Mouse (Mus musculus): ENCODE results near the gene Gm36864.
"Not testable (repeated sequence)": the region's sequence is repeated elsewhere in the genome, so short reads cannot be mapped to it uniquely, and the experiment has no call there.

Gene Gm36864

DNA sequence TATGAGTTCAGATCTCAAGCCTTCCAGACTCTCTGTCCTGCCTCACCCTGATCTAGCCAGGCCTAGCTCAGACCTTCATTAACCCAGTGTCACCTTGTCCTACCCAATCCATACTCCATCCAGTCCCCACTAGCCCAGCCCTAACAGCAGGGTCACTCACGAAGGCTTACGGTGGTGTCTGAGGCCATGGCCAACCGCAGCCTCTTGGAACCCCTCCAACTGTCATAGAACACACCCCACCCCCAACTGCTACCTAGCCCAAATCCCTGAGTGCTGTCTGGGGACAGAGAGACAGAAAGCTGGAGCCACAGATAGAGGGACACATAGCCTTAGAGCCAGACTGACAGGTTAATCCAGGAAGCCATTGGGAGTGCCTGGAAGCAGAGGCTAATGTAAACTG is at the start of gene Gm36864:
Gm36864 (plus strand) TSS at position 269 of the 400 bp plus-strand sequence.
- no peak for DNase-seq (ENCODE audit: low spot score in 2 of 2)

DNA sequence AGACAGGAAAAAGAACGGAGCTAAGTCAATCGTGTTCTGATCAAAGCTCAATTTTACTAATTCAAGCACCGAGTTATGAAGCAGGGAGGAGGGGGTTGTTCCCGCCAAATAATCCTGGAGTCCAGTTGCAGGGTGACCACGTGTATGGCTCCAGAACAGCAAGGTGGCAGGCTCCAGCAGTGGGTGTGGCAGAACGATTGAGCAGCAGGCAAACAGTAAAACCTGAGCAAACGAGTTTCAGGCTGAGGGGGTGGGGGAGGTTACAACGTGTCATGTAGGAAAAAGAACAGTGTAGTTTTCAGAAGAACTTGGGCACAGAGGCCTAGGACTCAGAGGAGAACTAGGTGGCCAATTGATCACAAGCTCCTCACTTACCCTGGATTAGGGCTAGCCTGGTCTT is 49.5 kb upstream of the Gm36864 start:
- DNase-seq (ENCODE audit: low spot score in 2 of 2), result not testable (repeated sequence)

DNA sequence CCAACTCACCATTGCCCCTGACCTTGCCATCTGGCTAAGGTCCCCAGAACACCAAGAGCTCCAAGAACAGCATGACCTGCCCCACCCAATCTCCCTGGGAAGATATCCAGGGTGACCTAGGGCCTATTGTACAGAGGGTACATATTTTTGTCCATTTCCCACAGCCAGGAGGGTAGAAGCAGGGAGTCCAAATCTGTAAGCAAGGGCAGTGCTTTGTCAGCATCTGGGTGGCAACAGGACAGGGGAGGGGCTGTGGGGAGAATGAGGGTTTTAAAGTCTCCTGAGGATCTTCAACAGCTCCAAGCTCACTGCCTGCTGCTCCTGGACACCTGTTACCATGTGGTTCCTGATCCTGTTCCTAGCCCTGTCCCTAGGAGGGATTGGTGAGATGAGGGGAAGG is 48.0 kb upstream of the Gm36864 start, which contains the start of gene Klk1b24:
Klk1b24 (plus strand) TSS at position 301 of the 400 bp plus-strand sequence.
- not testable (repeated sequence) for DNase-seq (ENCODE audit: low spot score in 2 of 2)

DNA sequence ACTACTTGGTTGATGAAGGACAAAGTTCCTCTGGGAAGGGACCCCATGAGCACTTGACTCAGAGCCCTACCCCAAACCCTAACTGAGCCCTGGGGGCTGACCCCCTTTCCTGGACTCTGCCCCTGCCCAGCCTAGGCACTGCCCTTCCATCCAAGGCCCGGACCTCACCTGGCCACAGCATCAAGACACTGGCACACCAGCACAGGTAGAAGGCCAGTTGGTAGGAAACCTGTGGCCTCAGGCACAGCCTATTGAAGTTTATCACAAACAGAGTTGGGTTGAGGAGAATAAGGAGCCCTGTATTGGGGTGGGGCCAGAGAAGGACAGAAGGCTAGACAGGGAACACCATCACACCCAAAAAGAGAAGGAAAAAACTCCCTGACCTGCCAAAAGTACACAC is 42.5 kb upstream of the Gm36864 start:
- not testable (repeated sequence) for DNase-seq (ENCODE audit: low spot score in 2 of 2)

DNA sequence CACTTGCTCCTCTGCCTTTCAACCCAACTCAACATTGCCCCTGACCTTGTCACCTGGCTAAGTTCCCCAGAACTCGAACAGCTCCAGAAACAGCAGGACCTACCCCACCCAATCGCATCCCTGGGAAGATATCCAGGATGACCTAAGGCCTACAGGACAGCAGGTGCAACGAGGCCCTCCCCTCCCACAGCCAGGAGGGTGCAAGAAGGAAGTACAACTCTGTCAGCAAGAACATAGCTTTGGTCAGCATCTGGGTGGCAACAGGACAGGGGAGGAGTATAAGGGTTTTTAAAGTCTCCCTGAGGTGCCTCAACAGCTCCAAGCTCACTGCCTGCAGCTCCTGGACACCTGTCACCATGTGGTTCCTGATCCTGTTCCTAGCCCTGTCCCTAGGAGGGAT is 38.1 kb upstream of the Gm36864 start, which contains the start of gene Klk1b3:
Klk1b3 (plus strand) TSS at position 301 of the 400 bp plus-strand sequence.
- no peak for DNase-seq (ENCODE audit: low spot score in 2 of 2)

DNA sequence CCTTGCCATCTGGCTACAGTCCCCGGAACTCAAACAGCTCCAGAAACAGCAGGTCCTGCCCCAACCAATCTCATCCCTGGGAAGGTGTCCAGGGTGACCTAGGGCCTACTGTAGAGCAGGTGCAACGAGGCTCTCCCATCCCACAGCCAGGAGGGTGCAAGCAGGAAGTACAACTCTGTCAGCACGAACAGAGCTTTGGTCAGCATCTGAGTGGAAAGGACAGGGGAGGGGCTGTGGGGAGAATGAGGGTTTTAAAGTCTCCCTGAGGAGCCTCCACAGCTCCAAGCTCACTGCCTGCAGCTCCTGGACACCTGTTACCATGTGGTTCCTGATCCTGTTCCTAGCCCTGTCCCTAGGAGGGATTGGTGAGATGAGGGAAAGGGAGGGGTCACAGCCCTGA is 28.8 kb upstream of the Gm36864 start, which contains the start of gene Klk1b4:
Klk1b4 (plus strand) TSS at position 301 of the 400 bp plus-strand sequence.
- not testable (repeated sequence) for DNase-seq (ENCODE audit: low spot score in 2 of 2)

DNA sequence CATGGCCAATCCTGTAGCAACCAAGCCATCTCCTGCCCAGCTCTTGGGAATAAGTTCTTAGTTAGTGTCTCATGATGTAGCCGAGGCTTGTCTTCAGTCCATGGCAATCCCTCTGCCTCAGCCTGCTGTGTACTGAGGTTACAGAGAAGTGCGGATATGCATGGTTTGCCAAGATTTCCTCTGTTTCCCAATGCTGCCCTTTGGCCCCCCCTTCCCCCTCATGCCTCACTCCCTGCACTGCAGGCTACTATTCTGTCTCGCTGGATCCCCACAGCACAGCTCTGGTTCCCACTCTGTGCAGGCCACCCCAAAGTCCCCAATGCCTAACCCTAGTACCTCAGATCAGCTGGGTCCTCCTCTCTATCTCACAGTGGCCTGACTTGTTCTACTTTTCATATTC is 27.7 kb upstream of the Gm36864 start:
- no peak for DNase-seq (ENCODE audit: low spot score in 2 of 2)

DNA sequence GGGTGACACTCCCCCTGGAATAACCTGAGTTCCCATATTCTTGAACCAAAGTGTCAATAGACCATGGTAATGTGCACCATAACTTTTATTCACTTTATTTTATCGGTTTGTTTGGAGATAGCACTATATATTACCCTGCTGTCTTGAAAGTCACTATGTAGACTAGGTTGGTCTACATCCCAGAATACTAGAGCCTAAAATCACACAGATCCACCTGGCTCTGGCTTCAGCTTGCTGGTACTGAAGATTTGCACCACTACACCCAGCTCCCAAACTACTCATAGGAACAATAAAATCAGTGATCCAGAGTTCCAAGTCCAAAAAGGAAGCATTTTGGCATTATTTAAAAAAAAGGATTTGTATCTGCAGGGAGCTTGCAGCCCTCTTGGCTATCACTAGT is 20.3 kb upstream of the Gm36864 start, which contains the start of gene Klk1b5:
Klk1b5 (plus strand) TSS at position 301 of the 400 bp plus-strand sequence.
- DNase-seq (ENCODE audit: low spot score in 2 of 2), result no peak

DNA sequence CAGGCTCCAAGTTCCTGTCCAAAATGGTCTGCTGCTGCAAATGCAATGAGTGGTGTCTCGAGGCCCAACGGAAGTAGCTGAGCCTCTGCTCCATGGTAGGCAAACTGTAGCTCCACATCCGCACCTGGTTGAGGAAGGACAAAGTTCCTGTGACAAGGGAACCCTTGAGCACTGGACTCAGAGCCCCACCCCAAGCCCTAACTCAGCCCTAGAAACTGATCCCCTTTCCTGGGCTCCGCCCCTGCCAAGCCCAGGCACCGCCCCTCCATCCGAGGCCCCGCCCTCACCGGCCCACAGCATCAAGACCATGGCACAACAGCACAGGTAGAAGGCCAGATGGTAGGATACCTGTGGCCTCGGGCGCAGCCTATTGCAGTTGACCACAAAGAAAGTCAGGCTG is 14.4 kb upstream of the Gm36864 start:
- DNase-seq (ENCODE audit: low spot score in 2 of 2), result not testable (repeated sequence)

DNA sequence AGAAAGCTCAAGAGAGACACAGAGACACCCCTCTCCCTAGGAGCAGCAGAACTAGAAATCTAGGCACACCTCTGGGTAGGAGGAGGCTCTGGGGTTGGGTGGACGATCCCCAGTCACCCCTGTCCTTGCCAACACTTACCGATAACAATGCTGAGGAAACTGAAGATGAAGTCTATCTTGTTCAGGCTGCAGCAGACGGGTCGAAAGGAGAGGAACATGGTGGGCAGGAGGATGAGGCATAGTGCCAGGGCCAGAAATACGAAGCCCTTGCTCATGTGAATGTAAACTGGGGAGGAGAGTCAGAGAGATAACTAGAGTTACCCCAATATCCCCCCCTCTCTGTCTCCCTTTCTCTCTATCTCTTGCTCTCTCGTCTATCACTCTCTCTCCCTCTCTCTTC is 13.6 kb upstream of the Gm36864 start:
- not testable (repeated sequence) for DNase-seq (ENCODE audit: low spot score in 2 of 2)

DNA sequence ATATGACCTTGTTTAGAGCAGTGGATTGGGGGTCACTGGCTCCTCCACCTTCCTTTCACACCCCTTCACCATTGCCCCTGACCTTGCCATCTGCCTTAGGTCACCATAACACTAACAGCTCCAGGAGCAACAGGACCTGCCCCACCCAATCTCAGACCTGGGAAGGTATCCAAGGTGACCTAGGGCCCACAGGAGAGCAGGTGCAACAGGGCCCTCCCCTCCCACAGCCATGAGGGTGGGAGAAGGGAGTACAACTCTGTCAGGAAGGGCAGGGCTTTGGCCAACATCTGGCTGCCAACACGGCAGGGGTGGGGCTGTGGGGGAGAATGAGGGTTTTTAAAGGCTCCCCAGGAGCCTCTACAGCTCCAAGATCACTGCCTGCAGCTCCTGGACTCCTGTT is 10.9 kb upstream of the Gm36864 start, which contains the start of gene Klk1:
Klk1 (plus strand) TSS at position 285 of the 400 bp plus-strand sequence.
- no peak for DNase-seq (ENCODE audit: low spot score in 2 of 2)

DNA sequence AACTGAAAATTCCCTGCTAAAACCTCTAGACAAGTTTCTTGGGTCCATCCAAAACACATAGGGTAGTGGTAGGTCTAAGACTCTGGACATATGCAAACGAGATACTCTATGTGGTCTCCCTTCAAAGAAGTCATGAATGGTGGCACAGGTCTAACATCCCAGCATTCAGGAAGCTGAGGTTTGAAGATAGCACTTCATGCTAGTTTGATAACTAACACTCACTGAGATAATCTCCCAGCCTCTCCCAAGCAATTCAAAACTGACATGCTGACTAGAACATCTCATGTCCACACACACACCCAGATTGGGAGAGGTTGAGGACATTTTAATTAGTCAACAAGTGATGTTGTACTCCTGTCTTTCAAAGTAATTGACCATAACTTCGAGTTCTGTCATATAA is 3.9 kb downstream of the Gm36864 start:
- no peak for DNase-seq (ENCODE audit: low spot score in 2 of 2)

DNA sequence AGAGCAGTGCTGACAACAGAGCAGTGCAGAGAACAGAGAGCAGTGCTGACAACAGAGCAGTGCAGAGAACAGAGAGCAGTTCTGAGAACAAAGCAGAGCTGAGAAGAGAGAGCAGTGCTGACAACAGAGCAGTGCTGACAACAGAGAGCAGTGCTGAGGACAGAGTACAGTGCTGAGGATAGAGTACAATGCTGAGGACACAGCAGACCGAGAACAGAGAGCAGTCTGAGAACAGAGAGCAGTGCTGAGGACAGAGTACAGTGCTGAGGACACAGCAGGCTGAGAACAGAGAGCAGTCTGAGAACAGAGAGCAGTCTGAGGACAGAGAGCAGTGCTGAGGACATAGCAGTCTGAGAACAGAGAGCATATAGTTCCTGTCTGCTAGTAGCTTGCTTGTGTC is 4.7 kb downstream of the Gm36864 start:
- DNase-seq (ENCODE audit: low spot score in 2 of 2), result no peak

DNA sequence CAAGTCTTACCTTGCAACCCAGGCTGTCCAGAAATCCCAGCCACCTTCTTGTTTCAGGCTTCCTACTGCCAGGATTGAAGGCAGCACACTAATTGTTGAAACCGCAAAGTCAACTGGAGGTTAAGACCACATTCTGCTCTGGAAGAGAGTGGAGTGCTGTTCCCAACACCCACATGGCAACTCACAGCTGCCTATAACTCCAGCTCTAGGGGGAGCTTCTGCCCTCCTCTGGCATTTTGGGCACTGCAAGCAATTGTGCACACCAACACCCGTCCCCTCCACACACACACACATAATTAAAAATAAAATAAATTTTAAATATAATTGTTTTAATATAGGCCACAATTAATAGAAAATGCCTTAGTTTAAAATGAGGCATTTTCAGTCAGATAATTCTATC is 5.2 kb downstream of the Gm36864 start:
- DNase-seq (ENCODE audit: low spot score in 2 of 2), result no peak

DNA sequence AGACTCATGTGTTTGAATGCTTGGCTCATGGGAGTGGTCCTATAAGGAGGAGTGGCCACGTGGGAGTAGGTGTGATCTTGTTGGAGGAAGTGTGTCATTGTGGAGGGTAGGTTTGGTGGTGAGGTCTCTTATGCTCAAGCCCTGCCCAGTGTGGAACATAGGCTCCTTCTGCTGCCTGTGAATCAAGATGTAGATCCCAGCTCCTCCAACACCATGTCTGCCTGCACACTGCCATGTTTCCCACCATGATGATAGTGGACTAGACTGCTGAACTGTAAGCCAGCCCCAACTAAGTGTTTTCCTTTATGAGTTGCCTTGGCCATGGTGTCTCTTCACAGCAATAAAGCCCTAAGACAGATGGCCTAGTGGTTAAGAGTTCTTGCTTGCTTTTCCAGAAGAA is 8.1 kb downstream of the Gm36864 start:
- DNase-seq (ENCODE audit: low spot score in 2 of 2), result no peak

DNA sequence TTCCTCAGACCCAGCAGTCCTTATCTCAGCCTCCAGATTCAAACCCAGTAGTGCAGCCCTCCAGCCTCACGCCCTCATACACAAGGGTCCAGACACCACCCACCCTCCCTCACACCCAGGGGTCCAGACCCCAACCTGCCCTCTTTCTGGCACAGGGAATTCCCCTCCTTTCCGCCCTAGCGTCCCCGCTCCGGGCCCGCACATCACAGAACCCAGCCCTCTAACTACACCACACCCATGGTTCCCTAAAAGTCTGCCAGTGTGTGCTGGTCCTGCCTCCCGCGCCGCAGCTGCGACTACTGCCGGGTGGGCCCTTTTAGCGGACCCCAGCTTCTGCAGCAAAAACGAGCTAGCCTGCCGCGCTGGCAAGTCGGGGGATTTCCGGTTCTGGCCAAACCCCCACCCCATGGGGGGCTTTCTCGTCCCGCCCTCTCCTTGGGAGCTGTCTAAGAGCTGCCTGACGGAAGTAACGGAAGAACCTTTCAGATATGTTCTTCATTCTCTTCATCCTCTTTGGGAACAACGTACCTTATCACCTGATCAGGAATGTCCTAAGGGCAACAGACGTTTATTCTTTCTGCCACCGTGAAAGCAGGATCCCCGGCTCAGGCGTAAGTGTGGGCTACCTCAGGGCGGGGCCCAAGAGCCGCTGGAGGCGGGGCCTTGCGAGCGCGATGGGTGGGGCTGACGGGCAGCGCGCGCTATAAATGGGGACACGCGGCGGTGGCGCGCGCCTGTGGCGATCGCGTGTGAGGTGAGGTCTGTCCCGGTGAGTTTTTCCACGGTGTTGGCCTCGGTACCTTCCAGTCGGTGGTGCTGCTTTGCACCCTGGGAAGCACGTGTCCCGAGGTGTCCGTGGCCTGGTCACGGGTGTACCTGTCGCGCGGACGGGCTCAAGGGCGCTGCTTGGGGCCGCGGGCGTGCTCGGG is 10.3 kb downstream of the Gm36864 start, which contains the start of the genes 1700028J19Rik and 2410002F23Rik:
1700028J19Rik (minus strand) TSS at position 641 of the 929 bp plus-strand sequence.
2410002F23Rik (plus strand) TSS at position 668 of the 929 bp plus-strand sequence.
- peak; percentile 89 to 93 for DNase-seq (ENCODE audit: low spot score in 2 of 2)

DNA sequence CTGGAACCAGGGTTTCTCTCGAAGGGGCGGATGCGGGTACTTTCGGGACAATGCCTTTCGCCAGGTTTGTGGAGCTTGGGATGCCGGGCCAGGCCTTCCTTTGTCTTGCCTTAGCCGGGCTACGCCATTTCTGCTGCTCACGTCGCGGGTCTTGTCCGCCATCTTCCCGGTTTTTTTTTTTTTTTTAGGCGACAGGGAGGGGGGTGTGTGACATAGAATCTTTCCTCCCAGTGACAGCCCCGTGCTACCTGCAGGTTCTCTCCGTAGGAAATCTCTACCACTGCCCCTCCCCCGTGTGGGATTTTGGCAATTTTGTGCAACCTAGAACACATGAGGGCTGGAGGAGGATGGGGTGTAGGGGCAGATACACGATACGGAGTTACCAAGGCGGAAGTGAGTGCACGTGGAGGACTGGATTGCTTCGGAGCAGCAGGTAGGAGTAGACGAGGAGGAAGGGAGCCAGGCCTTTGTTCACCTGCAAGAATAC is 11.1 kb downstream of the Gm36864 start:
- DNase-seq (ENCODE audit: low spot score in 2 of 2), result peak; percentile 28 to 41

DNA sequence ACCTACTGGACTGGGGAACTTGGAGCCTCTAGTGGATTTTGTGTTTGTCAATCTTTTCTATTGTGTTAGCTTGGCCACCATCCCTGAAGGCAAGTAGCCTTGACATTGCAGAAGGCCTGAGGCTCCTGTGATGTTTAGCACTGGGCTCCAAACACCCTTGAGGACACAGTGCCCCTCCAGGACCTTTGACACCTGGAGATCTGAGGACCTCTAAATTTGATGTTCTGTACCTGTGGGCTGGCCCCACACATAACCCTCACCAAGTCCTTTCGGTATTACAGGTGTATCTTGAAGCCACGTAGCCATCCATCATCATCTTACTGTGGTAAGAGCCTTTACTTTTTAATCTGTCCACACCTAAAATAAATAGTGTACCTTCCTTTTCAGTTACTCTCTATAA is 12.0 kb downstream of the Gm36864 start:
- DNase-seq (ENCODE audit: low spot score in 2 of 2), result no peak

DNA sequence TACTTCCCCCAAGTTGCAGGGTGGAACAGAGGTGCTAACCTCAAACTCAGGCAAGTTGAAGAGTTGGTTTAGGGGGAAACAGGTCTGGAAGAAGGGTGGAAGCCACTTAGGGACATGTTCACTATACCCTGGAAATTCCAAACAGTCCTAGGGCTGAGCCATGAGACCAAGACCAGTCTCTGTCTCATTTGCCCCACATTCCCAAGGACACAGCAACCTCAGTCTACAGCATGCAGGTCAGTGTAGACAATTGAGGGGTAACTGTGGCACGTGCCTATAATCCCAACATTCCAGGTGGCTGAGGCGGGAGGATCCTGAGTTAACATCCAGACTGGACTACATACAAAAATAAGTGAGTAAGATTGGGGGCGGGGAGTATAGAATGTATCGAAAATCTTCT is 13.3 kb downstream of the Gm36864 start:
- no peak for DNase-seq (ENCODE audit: low spot score in 2 of 2)

DNA sequence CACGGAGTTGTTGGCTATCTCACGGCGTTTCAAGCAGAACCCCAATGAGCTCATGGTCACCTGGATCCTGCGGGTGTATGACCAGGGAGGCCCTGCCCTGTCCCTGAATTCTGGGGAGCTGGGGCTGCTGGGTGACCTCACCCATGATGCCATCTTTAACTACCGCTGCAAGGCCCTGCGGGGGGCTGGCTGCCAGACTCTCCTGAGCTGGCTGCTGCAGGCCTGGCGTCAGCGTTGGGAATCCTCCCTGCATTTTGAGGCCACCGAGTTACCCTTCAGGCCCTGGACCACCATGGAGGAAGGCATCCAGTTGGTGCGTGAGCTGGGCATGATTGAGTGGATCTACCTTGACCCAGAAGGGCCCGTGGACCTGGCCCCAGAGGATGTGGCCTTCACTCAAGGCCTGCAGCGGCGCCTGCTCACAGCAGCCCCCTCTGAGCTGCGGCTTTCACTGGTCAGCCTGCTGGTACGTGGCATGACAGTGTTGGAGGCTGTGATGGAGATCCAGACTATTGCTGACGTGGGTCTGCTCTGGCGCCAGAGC is 14.8 kb downstream of the Gm36864 start:
- not testable (repeated sequence) for DNase-seq (ENCODE audit: low spot score in 2 of 2)

DNA sequence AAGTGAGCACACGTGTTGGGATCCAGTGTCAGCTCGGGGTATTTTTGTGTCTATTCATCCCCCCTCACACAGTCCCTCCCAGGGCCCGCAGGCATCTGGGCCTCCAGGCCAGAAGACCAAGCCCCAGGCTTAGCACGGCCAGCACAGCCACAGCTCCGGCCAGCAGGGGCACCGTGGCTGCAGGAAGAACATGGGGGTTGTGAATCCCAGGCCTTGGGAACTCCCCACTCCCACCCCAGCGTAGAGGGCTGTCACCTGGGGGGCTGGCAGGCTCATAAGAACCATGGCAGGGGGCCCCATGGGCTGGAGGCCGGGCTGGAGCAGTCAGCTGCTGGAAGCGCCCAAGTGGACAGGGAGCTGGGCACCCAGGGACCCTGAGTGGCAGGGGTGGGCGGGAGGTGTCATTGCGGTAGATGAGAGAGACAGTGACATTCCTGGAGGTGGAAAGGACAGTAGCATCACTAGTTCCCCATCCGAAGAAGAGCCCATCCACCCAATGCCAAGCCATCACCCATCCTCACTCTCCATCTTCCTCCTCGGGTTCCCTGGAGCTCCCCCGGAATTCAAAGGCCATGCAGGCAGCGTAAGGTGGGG is 17.1 kb downstream of the Gm36864 start:
- no peak for DNase-seq (ENCODE audit: low spot score in 2 of 2)

DNA sequence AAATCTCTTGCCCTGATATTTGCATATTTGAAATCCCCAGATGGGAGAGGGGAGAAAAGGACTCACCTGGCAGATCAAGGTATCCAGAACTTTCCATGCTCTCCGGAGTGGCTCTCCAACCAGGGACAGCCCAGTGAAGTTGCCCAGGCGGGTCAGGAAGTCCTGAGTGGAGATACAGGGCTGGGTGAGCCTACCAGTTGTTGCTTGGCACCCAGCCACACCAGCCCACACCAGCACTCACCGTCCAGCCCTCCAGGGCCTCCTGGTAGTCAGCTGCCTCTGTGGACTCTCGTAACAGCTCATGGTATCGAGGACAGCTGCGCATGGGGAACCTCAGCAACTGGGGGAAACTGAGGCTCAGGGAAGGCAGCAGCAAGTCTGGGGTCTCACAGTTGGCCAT is 19.0 kb downstream of the Gm36864 start:
- no peak for DNase-seq (ENCODE audit: low spot score in 2 of 2)

Measured in frontal cortex, postnatal 25 days (tissue).